8 mouse cellular contexts compared by ENCODE assay signal in the genomic region with DNA sequence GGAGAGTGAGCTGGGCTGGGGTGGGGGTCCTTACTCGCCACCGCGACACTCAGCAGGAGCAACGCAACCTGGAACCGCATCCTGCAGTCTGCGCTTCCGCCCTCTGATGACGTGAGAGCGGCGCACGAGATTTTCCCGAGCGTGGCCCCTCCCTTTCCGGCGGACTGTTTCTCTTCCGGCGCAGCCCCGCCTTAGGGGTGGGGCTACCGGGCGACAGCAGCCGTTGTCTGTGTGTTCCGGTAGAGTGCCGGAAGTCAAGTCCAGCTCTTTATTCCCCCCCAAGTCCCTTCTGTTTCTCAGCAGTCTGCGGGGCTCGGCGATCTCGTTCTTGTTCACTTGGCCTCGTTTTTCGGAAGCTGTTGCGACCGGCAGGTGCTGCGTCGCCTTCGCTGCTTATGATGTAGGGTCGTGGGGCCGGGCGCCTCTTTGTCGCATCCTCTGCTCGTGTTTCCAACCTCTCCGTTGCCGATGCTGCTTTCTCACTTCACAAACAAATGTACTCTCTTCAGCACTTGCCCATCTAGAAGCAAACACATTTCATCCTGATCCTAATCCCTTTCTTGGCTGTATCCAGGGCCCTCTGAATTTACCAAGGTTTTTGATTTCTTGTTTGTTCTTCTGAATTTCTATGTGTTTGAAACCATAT. TPM values are rescaled to one million over a fixed set of nuclear protein-coding genes. Genes with fewer than 3 reads are reported as not detected.
DNase-seq lines count a peak whose midpoint lies in the region; ATAC-seq lines count a peak whose summit lies in the region.

Gene Tgoln1 (minus strand): TSS at position 358 of the 646 bp plus-strand sequence.

- H3K9ac ChIP-seq in hindbrain, embryonic 15.5 days = peak within 1 kb of the TSS; percentile 76

- H3K36me3 ChIP-seq in hindbrain, embryonic 15.5 days = peaks cover 15% of the 10 kb centered on the region

- peak within 1 kb of the TSS; percentile 75 for H3K4me2 ChIP-seq in hindbrain, embryonic 15.5 days

- no peaks in the 10 kb centered on the region for H3K27me3 ChIP-seq in hindbrain, embryonic 15.5 days

- under 1% methylated on average over 40 of the region's 41 CpGs for WGBS in hindbrain, embryonic 15.5 days

- H3K9me3 ChIP-seq in hindbrain, embryonic 15.5 days = no peaks in the 10 kb centered on the region

- DNase-seq in R1 (ENCODE audit: low read depth, low spot score) = peak; percentile 95
- DNase-seq in cerebellum, postnatal 25 days = peak; percentile 94 to 97
- DNase-seq in frontal cortex, postnatal 36 days (ENCODE audit: low spot score in 2 of 2) = peak; percentile 90 to 95
- DNase-seq in left cerebral cortex, adult 11 months (ENCODE audit: low spot score) = peak; percentile 91
- peak; percentile 96 for DNase-seq in lung, postnatal 4 days
- DNase-seq in retina, postnatal 7 days (ENCODE audit: low read depth, low spot score) = peak; percentile 91
- DNase-seq in urinary bladder, adult 2 months (ENCODE audit: low spot score) = peak; percentile 84

- H3K27ac ChIP-seq in hindbrain, embryonic 15.5 days (replicated peaks) = peak within 1 kb of the TSS; percentile 87

- H3K4me3 ChIP-seq in hindbrain, embryonic 15.5 days = peak within 1 kb of the TSS; percentile 64

- peak; percentile 99 for ATAC-seq in hindbrain, embryonic 15.5 days (ENCODE audit: low FRiP score, low read depth)

- peaks cover 37% of the 10 kb centered on the region for H3K4me1 ChIP-seq in hindbrain, embryonic 15.5 days (replicated peaks)

RNA-seq across cellular contexts. Expression of gene Tgoln1, which starts in this region (rescaled TPM):
- polyA plus RNA-seq in hindbrain, embryonic 15.5 days (2015; fragmentation: Nextera tagmentation; extraction: Ambion mirVana) = 34.6 and 35.9 TPM in 2 replicates
- polyA plus RNA-seq in urinary bladder, adult 2 months (2012; rRNA removed) = 68.9 and 70.1 TPM in 2 replicates

Comparison
In these comparisons a context has a peak if more than half of its experiments do, and no peak if none do; other contexts are left out.
1. Peak in every context shown above with its lines: DNase-seq, ATAC-seq, H3K4me3 ChIP-seq and H3K27ac ChIP-seq.